Mouse (Mus musculus): ENCODE results near the gene Tmem132b.

Gene Tmem132b

DNA sequence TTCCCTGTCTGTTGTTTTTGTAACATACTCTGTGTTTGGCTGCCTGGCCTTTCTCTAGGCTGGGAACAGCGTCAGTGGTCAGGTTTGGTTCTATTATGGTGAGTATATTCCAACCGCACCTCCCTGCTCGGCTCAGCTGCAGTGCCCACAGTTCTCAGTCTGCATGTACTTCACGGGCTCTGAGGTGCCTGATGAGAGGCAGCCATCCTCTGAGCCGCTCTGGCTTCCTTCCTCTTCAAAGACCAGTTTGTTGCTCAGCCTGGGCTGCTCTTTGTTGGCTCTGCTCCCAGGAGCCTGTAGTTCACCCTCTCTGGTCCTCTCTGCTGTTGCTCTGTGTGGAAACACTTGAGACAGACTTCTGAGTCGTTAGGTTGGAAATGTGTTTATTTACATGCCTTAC lies 151.9 kb downstream of the Tmem132b start:
- DNase-seq: no peak

GRCm38 (mm10) chr5:125685681-125686331 lies 154.2 kb downstream of the Tmem132b start:
- no peak for DNase-seq

DNA sequence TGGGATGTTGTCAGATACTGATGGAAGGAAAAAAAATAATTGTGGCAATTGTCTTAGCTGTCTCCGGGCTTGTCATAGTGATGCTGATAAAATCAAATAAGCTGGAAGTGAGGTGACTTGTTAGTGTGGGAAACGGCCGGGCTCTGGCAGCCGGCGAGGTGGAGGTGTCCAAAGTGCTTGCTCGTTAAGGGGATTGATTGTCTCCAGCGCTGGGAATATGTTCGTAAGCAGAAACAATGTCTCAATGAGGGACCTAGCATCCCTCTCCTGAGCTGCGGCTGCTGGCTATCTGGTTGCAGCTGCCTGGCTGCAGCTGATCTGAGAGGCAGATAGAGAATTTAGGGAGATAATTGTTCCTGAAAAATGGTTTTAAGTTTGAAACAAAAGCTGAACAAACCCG lies 161.0 kb downstream of the Tmem132b start:
- no peak for DNase-seq

GRCm38 (mm10) chr5:125699395-125699794 lies 167.8 kb downstream of the Tmem132b start:
- no peak for DNase-seq

- DNase-seq: no peak
Observed at GRCm38 (mm10) chr5:125700234-125700633, 168.7 kb downstream of the Tmem132b start.

DNA sequence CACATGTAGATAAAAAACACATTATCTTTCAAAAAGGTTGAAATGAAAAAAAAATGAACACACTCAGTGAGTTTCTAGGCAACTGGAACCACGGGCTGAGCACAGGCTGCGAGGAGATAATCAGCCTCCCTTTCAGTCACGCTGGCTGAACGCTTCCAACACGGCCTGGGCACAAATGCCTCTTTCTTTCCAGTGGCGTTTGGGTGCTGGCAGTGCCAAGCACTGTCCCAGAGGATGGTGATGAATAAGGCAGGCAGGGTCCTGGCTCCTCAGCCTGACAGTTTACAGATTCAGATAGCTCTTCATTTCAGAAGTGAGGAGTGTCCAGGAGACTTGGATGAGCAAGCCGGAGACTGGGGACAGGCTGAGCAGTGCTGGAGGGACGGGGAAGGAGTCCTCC lies 173.8 kb downstream of the Tmem132b start:
- DNase-seq: no peak

DNA sequence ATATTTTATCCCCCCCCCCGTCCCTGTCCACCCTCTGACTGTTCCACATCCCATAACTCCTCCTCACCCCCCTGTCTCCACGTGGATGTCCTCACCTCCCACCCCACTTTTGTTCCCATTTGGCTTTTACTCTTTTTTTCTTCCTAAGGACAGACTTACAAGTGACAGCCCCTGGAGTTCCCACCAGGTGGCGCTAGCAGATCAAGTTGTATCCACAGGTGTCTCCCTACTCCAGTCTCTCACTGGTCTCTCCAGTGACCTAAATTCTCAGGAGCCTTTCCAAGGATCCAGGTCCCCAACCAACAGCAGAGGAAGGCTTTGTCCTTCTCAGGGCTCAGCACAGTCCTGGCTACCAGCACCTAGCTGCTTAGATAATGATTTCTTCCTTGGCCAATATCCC lies 177.6 kb downstream of the Tmem132b start:
- peak; percentile 3 to 4 for DNase-seq

- DNase-seq: no peak
Observed at GRCm38 (mm10) chr5:125726815-125727214, 195.2 kb downstream of the Tmem132b start.

GRCm38 (mm10) chr5:125727436-125727835 lies 195.9 kb downstream of the Tmem132b start:
- DNase-seq: no peak

- no peak for DNase-seq
Observed at GRCm38 (mm10) chr5:125727936-125728335, 196.4 kb downstream of the Tmem132b start.

DNA sequence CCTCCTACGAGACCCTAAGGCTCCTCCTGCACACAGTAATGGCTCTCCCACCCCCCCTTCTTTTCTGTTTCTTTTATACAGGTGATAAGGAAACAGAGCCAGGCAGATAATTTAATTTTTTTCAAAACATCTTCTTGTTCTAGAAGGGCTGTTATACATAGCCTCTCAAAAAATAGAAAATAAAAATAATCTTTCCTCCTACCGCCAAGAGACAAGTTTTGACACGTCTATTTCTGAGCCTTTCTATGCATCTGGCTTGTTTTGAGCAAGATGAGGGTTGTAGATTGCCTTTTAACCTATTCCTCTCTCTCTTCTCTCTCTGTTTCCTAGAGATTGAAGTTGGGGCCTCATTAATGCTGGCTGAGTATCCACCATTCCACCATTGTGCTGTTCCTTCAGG lies 196.9 kb downstream of the Tmem132b start:
- DNase-seq: no peak

GRCm38 (mm10) chr5:125733806-125734205 lies 202.2 kb downstream of the Tmem132b start:
- DNase-seq: no peak

- DNase-seq: no peak
Observed at GRCm38 (mm10) chr5:125737105-125737504, 205.5 kb downstream of the Tmem132b start.

- DNase-seq: no peak
Observed at GRCm38 (mm10) chr5:125743503-125743902, 211.9 kb downstream of the Tmem132b start.

DNA sequence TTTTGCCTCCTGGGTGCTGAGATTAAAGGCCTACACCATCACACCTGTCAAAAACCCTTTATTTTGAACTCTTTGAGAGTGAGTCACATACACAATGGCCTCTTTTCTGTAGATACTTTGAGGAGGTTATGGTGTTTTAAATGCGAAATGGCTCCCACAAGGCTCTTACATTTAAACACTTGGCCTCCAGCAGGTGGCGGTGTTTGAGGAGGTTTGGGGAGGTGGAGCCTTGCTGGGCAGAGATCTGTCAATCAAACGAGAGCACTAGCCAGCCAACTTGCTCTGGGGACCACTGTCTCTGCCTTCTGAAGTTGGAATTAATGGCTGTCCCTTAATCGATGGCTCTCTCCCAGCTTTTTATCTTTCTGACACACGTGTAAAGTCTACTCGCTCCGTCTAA lies 214.2 kb downstream of the Tmem132b start:
- DNase-seq: no peak

DNA sequence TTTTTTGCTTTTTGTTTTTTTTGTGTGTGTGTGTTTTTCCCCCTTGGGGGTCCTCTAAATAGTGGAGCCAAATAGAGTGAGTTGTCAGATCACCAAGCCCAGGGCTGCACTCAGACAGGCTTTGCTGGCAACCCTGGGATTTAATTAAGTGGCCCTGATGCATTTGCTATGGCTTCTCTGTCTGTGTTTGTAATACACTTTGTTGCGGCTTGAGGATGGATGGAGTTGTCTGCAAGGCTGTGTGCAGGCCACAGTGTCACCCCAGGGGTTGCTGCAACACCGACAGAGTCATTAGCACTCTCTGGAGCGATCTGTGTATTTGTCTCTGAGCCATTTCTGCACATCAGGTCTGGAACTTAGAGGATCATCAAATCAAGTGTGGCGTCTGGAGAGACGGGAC lies 219.9 kb downstream of the Tmem132b start:
- no peak for DNase-seq

GRCm38 (mm10) chr5:125752546-125752945 lies 221.0 kb downstream of the Tmem132b start:
- no peak for DNase-seq

DNA sequence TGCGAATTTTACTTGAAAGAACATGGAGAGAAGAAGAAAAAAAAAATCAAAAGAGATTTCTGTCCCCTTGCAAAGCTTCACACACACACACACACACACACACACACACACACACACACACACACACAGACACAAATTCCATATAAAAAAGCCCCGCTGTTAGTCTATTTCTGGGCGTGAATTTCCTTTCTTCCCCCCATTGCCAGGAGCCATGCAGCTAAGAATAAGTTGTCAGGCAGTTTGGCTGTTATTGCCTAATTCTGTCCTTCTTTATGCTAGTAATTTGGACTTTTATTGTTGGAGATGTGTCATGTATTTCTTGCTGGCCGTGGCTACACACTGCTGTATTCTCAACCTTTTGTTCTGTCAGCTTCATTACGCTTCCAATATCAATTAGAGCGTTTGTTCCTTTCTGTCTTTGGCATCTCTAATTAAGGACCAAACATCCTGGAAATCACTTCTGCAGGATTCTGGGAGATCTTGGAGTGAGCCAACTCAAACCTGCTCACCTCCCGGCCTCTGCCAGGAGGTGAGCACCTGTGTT lies 225.5 kb downstream of the Tmem132b start:
- DNase-seq: no peak

DNA sequence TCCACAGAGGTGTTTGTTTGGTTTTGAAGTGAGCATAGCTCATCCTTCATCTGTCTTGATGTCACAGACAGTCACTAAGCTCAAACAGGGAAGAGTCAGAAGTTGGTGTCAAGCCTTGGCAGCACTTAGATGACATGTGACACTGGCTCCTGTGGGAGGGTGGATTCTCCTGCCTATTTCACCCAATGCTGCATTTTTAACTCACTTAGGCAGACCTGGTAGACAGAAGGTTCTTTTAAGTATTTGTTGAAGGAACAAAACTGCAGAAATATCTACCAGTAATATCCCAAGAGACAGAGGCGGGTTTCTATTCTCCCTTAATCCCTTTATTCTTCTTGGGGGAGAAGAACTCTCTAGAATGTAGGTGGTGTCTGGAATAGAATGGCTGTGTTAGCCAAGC lies 226.9 kb downstream of the Tmem132b start:
- DNase-seq: no peak

- no peak for DNase-seq
Observed at GRCm38 (mm10) chr5:125766941-125767340, 235.4 kb downstream of the Tmem132b start.

- no peak for DNase-seq
Observed at GRCm38 (mm10) chr5:125767950-125768349, 236.4 kb downstream of the Tmem132b start.

- DNase-seq: no peak
Observed at GRCm38 (mm10) chr5:125772238-125772637, 240.7 kb downstream of the Tmem132b start.

- DNase-seq: no peak
Observed at GRCm38 (mm10) chr5:125772756-125773155, 241.2 kb downstream of the Tmem132b start.

DNA sequence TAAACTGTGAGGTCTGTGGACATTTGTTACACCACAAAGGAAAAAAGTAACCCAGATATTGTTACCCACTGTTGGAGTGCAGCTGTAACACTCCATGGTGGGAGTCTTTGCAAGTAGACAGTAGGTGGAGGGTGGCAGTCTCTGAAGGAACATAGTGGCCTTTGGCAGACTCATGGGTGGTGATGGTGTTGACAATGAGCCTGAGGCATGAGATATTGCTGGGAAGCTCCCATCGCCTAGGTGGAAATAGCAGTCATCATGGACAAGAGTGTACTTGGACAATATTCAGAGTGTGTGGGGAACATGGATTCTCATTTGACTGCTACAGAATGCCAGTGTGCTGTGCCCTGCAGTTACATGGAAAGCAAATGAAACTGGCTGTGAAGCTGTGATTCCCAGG lies 248.8 kb downstream of the Tmem132b start:
- DNase-seq: no peak

DNA sequence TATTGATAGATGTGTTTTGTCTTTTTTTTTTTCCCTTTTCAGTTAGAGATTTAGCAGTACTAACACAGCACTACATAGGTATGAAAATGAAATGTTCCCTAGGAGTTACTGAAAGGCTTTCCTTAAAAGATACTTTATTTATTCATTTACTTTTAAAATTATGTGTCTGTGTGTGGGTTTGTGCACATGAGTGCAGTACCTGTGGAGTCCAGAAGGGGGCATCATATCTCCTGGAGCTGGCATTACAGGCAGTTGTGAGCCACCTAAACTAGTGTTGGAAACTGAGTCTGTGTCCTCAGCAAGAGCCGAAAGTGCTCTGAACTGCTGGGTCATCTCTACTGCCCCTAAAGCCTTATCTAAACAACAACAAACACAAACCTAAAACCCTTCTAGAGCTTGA lies 261.1 kb downstream of the Tmem132b start:
- DNase-seq: no peak
